Mouse (Mus musculus) embryo, embryonic 10.5 days (tissue): ENCODE data around the gene Ntrk3.
A peak's percentile ranks its signal among the peaks of the same experiment; 100 is the strongest.

Source experiments
- DNase-seq: peaks from one replicate; pipeline ENCODE4 v3.0.0-alpha.2; 2015; ENCODE audit warnings: low spot score

Gene Ntrk3

GRCm38 (mm10) chr7:78361341-78362309, 376.2 kb downstream of the Ntrk3 start:
- peak; percentile 1 for DNase-seq

GRCm38 (mm10) chr7:78347464-78347863, 390.3 kb downstream of the Ntrk3 start:
- no peak for DNase-seq

- DNase-seq, result no peak
Observed at GRCm38 (mm10) chr7:78333422-78333821, 404.4 kb downstream of the Ntrk3 start.

GRCm38 (mm10) chr7:78328301-78328700, 409.5 kb downstream of the Ntrk3 start:
- DNase-seq, result no peak

DNA sequence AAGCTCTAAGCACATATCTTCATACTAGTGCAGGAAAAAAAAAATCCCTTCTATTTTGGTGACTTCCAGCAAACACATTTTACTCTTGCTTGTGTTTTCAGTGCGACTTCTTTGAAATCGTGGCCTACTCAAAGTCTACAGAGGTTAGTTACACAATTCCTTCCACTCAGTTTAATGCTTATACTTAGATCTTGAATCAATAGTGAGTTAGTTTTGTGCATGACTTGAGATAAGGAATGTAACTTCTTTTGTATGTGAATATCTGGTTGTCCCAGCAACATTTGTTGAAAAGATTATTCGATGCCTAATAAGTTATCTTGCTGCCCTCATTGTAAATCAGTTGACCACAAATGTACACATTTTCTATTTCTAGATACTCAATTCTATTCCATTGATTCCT, 411.6 kb downstream of the Ntrk3 start:
- DNase-seq, result no peak

- DNase-seq, result no peak
Observed at GRCm38 (mm10) chr7:78318640-78319039, 419.2 kb downstream of the Ntrk3 start.

- DNase-seq, result no peak
Observed at GRCm38 (mm10) chr7:78305770-78306169, 432.0 kb downstream of the Ntrk3 start.

- no peak for DNase-seq
Observed at GRCm38 (mm10) chr7:78305029-78305428, 432.8 kb downstream of the Ntrk3 start.

GRCm38 (mm10) chr7:78297290-78297689, 440.5 kb downstream of the Ntrk3 start:
- no peak for DNase-seq

DNA sequence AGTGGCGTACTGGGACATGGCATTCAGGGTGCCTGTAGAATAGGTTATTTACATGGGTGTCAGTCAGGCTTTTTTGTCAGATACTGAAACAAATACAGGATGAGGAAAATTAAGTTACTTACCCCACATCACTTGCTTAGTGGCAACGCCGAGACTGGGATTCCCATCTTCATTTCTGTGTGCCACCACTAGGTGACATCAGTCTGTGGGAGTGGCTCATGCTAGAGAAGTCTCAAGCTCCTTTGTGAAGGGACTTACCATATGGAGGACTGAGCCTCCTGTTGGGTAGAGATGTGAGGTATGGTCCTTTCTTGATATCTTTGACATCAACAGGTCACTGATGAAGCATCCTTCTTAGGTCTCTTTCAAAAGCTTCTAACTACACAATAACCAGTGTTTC, 443.5 kb downstream of the Ntrk3 start:
- DNase-seq, result no peak

GRCm38 (mm10) chr7:78290186-78290585, 447.6 kb downstream of the Ntrk3 start:
- DNase-seq, result no peak

GRCm38 (mm10) chr7:78286516-78287238, 451.1 kb downstream of the Ntrk3 start:
- DNase-seq, result no peak

DNA sequence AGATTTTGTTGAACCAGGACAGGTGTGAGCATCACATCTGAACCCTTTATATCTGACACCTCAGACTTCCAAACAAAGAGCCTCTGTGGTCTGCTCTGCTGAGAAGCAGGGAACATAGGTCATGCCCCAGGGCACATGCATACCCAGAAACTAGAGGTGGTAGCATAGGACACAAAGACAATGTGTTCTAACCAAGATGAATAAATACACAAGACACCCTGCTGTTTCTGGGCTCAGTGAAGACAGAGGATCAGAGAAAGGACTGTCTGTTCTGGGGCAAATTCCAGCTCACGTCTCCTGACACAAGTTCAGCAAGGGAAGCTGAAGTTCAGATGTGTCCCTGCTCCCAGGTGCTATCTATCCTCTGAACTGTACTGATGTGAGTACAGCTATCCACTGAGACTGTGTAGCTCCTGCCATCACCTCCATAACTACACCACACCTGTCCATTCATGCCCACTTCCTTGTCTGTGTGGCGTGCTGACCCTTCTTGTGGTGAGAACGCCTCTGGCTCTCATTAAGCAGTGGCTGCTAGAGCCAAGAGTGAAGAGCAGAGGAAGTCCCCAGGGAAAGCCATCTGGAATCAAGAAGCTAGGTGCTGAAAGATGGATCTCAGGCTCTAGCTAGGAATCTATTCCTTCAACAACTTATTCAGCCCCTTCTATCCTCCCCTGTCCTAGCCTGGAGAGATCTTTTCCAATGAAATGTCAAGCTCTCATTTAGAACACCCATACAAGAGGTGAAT, 468.1 kb downstream of the Ntrk3 start:
- no peak for DNase-seq

DNA sequence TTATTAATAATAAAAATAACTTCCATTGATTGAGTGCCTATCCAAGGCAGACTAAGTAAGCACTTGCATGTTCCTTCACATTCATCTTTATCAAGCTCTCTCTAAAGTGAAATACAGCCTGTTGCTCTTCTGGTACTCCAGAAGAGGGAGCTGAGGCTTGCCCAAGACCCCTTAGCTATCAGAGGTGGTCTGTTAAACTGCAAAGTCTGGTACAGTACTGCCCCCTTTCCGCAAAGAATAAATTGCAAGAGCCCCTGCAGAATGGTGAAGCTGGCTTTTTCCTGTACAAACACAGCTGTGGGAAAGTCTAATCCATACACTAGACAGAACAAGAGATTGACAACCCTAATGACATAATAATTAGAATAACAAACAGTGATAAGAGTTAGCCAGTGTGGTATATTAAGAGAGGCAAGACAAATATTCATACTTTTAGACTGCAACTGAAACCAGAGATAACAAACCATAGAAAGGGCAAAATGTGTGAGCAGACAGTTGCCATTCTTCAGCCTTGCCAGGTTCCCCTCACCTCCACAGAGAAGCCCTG, 470.3 kb downstream of the Ntrk3 start:
- DNase-seq, result peak; percentile 82

GRCm38 (mm10) chr7:78264432-78265002, 473.3 kb downstream of the Ntrk3 start:
- no peak for DNase-seq

GRCm38 (mm10) chr7:78261420-78262125, 476.2 kb downstream of the Ntrk3 start:
- no peak for DNase-seq

DNA sequence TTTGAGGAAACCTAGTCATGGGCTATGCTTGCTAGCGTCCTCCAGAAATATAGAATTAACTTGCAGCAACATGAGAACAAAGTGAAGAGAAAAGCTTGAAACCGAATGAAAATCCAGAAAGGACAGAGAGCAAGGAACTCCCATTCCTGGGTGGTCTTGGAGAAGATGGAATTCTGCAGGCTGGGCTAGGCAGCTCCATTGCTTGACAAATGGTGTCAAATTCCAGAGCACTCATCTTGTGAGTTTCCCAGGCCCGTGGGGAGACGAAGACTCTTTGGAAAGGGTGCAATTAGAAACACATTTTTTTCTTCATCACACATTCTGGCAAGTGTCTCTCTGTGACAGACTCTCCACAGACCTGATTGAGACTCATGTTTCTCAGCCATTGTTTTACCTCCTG, 479.7 kb downstream of the Ntrk3 start:
- peak; percentile 36 for DNase-seq

DNA sequence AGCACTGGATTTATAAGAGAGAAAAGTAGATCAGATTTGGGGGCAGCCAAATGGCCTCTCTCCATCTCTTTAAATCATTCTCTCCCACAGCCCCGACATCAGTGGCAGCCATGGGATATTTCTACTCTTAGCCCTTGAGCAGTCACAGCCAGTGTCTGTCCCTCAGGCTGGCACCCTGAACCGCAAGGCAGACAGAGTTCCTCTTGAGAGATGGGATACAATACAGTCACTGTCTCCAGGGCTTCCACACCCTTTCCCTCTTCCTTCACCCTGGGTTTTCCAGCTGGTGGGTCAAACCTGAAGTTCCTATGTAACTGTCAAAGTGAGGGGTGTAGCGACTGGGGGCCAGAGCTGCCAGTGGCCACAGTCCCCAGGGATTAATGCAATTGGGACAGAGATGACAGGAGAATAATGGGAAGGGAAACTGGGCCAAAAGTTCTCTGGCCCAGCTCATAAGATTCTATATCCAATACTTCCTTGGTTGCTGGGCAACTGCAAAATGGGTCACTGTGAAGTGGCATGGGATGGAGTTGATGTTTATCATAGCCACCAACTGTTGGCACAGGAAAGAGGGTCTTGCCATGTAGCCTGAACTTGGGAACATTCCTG, 483.9 kb downstream of the Ntrk3 start:
- DNase-seq, result no peak

DNA sequence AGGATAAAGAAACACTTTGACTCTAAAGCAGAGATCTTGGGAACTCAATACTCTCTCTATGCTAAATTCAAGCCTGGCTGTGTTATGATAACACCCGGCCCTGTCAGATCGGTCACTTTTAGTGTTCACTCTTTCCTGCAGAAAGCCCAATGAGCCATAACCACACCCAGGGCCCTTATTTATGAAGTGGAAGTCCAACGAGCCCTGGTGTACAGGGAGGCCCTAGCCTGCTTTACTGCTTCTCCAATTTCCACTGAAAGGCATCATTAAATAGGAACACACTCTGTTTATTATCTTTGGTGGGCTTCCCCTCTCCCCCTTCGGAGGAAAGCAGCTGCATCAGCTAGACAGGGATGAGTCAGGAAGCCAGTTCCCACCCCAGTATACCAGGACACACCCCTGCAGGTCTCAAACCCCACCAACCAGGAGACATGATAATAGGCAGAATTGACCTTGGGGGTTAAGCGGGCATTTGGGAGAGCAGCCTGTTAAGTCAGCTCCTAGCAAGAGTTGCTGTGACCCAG, 489.6 kb downstream of the Ntrk3 start:
- DNase-seq, result no peak

- no peak for DNase-seq
Observed at GRCm38 (mm10) chr7:78239012-78239411, 498.8 kb downstream of the Ntrk3 start.
